Mouse (Mus musculus): ENCODE measurements around the gene Hoxd9.

DNA sequence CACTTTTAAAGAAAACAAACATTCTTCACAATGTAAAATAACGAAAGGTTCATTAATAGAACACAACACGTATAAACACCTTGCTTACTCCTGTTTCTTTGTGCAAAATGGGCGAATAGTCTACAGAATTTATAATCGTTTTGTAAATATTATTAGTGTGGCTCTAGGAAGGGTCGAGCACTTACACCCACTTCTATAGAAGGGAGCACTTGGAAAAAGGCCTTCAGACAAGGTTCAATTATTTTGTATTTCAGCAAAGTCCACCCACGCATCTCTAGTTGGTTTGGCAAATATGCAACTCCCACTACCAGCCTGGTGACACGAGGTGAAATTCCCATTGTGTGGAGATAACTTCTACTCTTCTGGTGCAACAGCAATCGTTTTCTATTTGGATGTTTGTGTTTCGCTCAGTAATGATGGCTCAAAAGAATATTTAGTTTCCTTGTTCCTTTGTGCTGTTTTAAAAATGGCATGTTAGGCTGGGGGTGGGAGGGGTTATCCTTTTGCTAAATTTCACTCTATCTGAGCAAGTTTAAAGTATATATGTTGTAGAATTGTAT lies 51.0 kb downstream of the Hoxd9 start:
- TF ChIP-seq CTCF (IDR thresholded peaks at IDR 0.05; ENCODE audit: low read depth, low read length) (no peak), POLR2A (IDR thresholded peaks at IDR 0.05; ENCODE audit: insufficient read depth, low read length) (no peak), EP300 (IDR thresholded peaks at IDR 0.05; ENCODE audit: insufficient read depth, low read depth, low read length) (no peak)

All from ES-Bruce4 (cell line).